Mouse (Mus musculus): ENCODE measurements at regions not wholly inside any gene's neighbourhood (a gene's known extent, or its start where the extent isn't known, plus 50 kb on each side); places are given as distances from the start of the nearest gene placed in this dataset.

DNA sequence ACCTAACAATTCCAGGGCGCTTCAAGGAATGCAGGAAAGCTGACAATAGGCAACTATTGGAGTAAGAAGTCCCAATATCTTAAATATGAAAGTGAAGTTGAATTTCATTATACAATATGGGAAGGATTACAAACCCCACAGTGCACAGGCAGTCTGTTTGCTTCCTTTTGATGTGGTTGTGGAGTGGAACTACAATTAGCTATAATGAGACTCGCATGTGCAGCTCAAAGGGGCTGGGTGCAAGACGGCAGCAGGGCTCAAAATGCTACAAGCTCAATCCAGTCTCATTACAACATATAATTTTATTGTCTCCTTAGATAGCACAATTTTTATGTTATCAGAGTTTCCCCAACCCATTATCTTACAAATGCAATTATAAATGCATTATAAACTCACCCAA lies 54.7 kb upstream of the Ccser1 start:
- no peak for DNase-seq (ENCODE audit: low spot score)

DNA sequence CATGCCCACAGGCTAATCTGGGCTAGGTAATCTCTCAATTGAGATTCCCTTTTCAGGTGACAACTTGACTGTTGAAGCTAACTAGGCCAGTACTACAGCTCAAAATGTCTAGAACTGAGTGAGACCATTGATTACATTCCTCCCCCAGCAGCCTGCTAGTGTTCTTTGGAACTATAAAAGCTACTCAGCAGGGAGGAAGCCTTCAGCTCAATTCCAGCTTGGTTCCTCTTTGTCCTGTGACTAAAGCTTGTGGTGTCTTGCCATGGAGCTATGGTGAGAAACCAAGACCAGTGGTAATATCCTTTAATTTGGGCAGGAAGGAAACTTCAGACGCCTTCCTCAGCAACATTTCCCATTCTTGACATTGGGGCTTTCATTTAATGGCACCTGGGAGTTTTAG lies 52.9 kb upstream of the Ccser1 start:
- DNase-seq (ENCODE audit: low spot score) = no peak

DNA sequence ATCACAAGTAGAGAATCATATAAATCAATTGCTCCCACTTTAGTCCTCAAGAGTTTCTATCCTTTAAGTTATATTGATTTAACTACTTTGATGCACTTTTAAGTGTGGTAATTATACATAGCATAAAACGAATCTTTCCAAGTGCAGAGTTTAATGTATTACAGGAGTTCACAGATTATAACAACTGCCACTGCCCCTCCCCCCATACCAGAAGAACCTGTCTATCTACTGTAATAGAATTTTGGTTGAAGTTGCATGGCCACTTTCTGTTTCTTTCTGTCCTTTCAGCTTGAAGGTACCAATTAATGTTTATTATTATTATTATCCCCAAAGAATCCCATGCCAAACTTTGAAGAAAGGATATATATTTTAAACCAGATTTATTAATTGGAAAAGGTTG lies 51.9 kb upstream of the Ccser1 start:
- peak; percentile 39 for DNase-seq (ENCODE audit: low spot score)
